Mouse (Mus musculus): ENCODE results near the gene Ddo. TPM values are rescaled to one million over a fixed set of nuclear protein-coding genes. Genes with fewer than 3 reads are reported as not detected.
A peak's percentile ranks its signal among the peaks of the same experiment; 100 is the strongest.

Ddo gene
- polyA plus RNA-seq, 1 experiment from 2014 or later = 2.8 TPM

GRCm38 (mm10) chr10:40687407-40687806, 57.6 kb downstream of the Ddo start:
- Histone ChIP-seq H3K4me3 (no peak overlapping the region), H3K4me1 (peaks cover 4% of the 10 kb centered on the region; the same call in 1 of the 2 replicates), H3K36me3 (no peaks in the 10 kb centered on the region), H3K9me3 (no peaks in the 10 kb centered on the region), H3K4me2 (no peak overlapping the region), H3K27me3 (no peaks in the 10 kb centered on the region), H3K27ac (no peak overlapping the region), H3K9ac (no peak overlapping the region)
- no peak for ATAC-seq (ENCODE audit: borderline replicate concordance, extremely low read depth, low FRiP score, low TSS enrichment)
- WGBS = 62% methylated on average over 2 of the region's 2 CpGs

- no peaks in the 10 kb centered on the region for H3K9me3 ChIP-seq
- no peak overlapping the region for H3K27ac ChIP-seq
- no peak for ATAC-seq (ENCODE audit: borderline replicate concordance, extremely low read depth, low FRiP score, low TSS enrichment)
- H3K4me2 ChIP-seq = no peak overlapping the region
- H3K4me1 ChIP-seq = peaks cover 4% of the 10 kb centered on the region; the same call in 1 of the 2 replicates
- no peaks in the 10 kb centered on the region for H3K27me3 ChIP-seq
- H3K4me3 ChIP-seq = no peak overlapping the region
- WGBS = 68% methylated on average over 6 of the region's 6 CpGs
- H3K9ac ChIP-seq = no peak overlapping the region
- no peaks in the 10 kb centered on the region for H3K36me3 ChIP-seq
Observed at GRCm38 (mm10) chr10:40688266-40688665, 58.5 kb downstream of the Ddo start.

- Histone ChIP-seq H3K4me3 (no peak overlapping the region), H3K36me3 (no peaks in the 10 kb centered on the region), H3K9ac (no peak overlapping the region), H3K27me3 (no peaks in the 10 kb centered on the region), H3K27ac (no peak overlapping the region), H3K4me2 (no peak overlapping the region), H3K4me1 (peaks cover 2% of the 10 kb centered on the region; the same call in 1 of the 2 replicates), H3K9me3 (no peaks in the 10 kb centered on the region)
- 39% methylated on average over 1 of the region's 1 CpGs for WGBS
- no peak for ATAC-seq (ENCODE audit: borderline replicate concordance, extremely low read depth, low FRiP score, low TSS enrichment)
Observed at GRCm38 (mm10) chr10:40688873-40689272, 59.1 kb downstream of the Ddo start.

- ATAC-seq (ENCODE audit: borderline replicate concordance, extremely low read depth, low FRiP score, low TSS enrichment) = no peak
- peaks cover 4% of the 10 kb centered on the region for H3K4me1 ChIP-seq
- H3K36me3 ChIP-seq = no peaks in the 10 kb centered on the region
- no peak overlapping the region for H3K4me3 ChIP-seq
- no peak overlapping the region for H3K9ac ChIP-seq
- H3K27ac ChIP-seq = no peak overlapping the region
- H3K9me3 ChIP-seq = no peaks in the 10 kb centered on the region
- WGBS = 66% methylated on average over 4 of the region's 4 CpGs
- no peak overlapping the region for H3K4me2 ChIP-seq
- no peaks in the 10 kb centered on the region for H3K27me3 ChIP-seq
Observed at GRCm38 (mm10) chr10:40698652-40699051, 68.8 kb downstream of the Ddo start.

GRCm38 (mm10) chr10:40711127-40711526, 81.3 kb downstream of the Ddo start:
- Histone ChIP-seq H3K27me3 (no peaks in the 10 kb centered on the region), H3K27ac (no peak overlapping the region), H3K9ac (no peak overlapping the region), H3K9me3 (no peaks in the 10 kb centered on the region), H3K36me3 (no peaks in the 10 kb centered on the region), H3K4me3 (no peak overlapping the region), H3K4me2 (no peak overlapping the region), H3K4me1 (peaks cover 18% of the 10 kb centered on the region; the same call in 1 of the 2 replicates)
- 64% methylated on average over 7 of the region's 7 CpGs for WGBS
- ATAC-seq (ENCODE audit: borderline replicate concordance, extremely low read depth, low FRiP score, low TSS enrichment) = no peak

- H3K9me3 ChIP-seq = no peaks in the 10 kb centered on the region
- H3K36me3 ChIP-seq = no peaks in the 10 kb centered on the region
- no peak overlapping the region for H3K9ac ChIP-seq
- no peak overlapping the region for H3K4me3 ChIP-seq
- no peaks in the 10 kb centered on the region for H3K27me3 ChIP-seq
- peak; percentile 79 for ATAC-seq (ENCODE audit: borderline replicate concordance, extremely low read depth, low FRiP score, low TSS enrichment)
- 27% methylated on average over 9 of the region's 9 CpGs for WGBS
- H3K27ac ChIP-seq = no peak overlapping the region
- H3K4me2 ChIP-seq = peak overlapping the region; percentile 22; the same call in 1 of the 2 replicates
- peaks cover 18% of the 10 kb centered on the region; the same call in 1 of the 2 replicates for H3K4me1 ChIP-seq
Observed at GRCm38 (mm10) chr10:40713018-40713608, 83.3 kb downstream of the Ddo start.

- H3K36me3 ChIP-seq = no peaks in the 10 kb centered on the region
- H3K4me1 ChIP-seq = peaks cover 18% of the 10 kb centered on the region; the same call in 1 of the 2 replicates
- H3K9ac ChIP-seq = no peak overlapping the region
- ATAC-seq (ENCODE audit: borderline replicate concordance, extremely low read depth, low FRiP score, low TSS enrichment) = no peak
- H3K4me2 ChIP-seq = no peak overlapping the region
- no peak overlapping the region for H3K4me3 ChIP-seq
- no peaks in the 10 kb centered on the region for H3K9me3 ChIP-seq
- H3K27ac ChIP-seq = no peak overlapping the region
- no peaks in the 10 kb centered on the region for H3K27me3 ChIP-seq
- WGBS = 74% methylated on average over 9 of the region's 9 CpGs
Observed at GRCm38 (mm10) chr10:40713829-40714228, 84.0 kb downstream of the Ddo start.

GRCm38 (mm10) chr10:40715151-40715550, 85.3 kb downstream of the Ddo start:
- H3K27ac ChIP-seq = no peak overlapping the region
- no peaks in the 10 kb centered on the region for H3K27me3 ChIP-seq
- ATAC-seq (ENCODE audit: borderline replicate concordance, extremely low read depth, low FRiP score, low TSS enrichment) = no peak
- H3K4me2 ChIP-seq = no peak overlapping the region
- peaks cover 15% of the 10 kb centered on the region; the same call in 1 of the 2 replicates for H3K4me1 ChIP-seq
- 75% methylated on average over 4 of the region's 4 CpGs for WGBS
- H3K4me3 ChIP-seq = no peak overlapping the region
- H3K36me3 ChIP-seq = no peaks in the 10 kb centered on the region
- H3K9ac ChIP-seq = no peak overlapping the region
- no peaks in the 10 kb centered on the region for H3K9me3 ChIP-seq

GRCm38 (mm10) chr10:40716296-40716695, 86.5 kb downstream of the Ddo start:
- Histone ChIP-seq H3K4me2 (no peak overlapping the region), H3K9me3 (no peaks in the 10 kb centered on the region), H3K27me3 (no peaks in the 10 kb centered on the region), H3K27ac (no peak overlapping the region), H3K9ac (no peak overlapping the region), H3K4me3 (no peak overlapping the region), H3K4me1 (peaks cover 14% of the 10 kb centered on the region; the same call in 1 of the 2 replicates), H3K36me3 (no peaks in the 10 kb centered on the region)
- no peak for ATAC-seq (ENCODE audit: borderline replicate concordance, extremely low read depth, low FRiP score, low TSS enrichment)
- 38% methylated on average over 8 of the region's 8 CpGs for WGBS

GRCm38 (mm10) chr10:40716713-40717112, 86.9 kb downstream of the Ddo start:
- ATAC-seq (ENCODE audit: borderline replicate concordance, extremely low read depth, low FRiP score, low TSS enrichment) = no peak
- no peak overlapping the region for H3K4me3 ChIP-seq
- no peak overlapping the region for H3K27ac ChIP-seq
- H3K9ac ChIP-seq = no peak overlapping the region
- no peaks in the 10 kb centered on the region for H3K9me3 ChIP-seq
- H3K4me2 ChIP-seq = no peak overlapping the region
- H3K27me3 ChIP-seq = no peaks in the 10 kb centered on the region
- WGBS = 56% methylated on average over 3 of the region's 3 CpGs
- H3K36me3 ChIP-seq = no peaks in the 10 kb centered on the region
- H3K4me1 ChIP-seq = peaks cover 14% of the 10 kb centered on the region; the same call in 1 of the 2 replicates

- ATAC-seq (ENCODE audit: borderline replicate concordance, extremely low read depth, low FRiP score, low TSS enrichment) = no peak
- H3K4me1 ChIP-seq = peaks cover 8% of the 10 kb centered on the region; the same call in 1 of the 2 replicates
- H3K4me2 ChIP-seq = no peak overlapping the region
- H3K4me3 ChIP-seq = no peak overlapping the region
- no peak overlapping the region for H3K27ac ChIP-seq
- H3K9ac ChIP-seq = no peak overlapping the region
- H3K27me3 ChIP-seq = no peaks in the 10 kb centered on the region
- no peaks in the 10 kb centered on the region for H3K36me3 ChIP-seq
- WGBS = 95% methylated on average over 13 of the region's 13 CpGs
- no peaks in the 10 kb centered on the region for H3K9me3 ChIP-seq
Observed at GRCm38 (mm10) chr10:40718362-40718761, 88.6 kb downstream of the Ddo start.

GRCm38 (mm10) chr10:40719062-40719461, 89.3 kb downstream of the Ddo start:
- H3K4me2 ChIP-seq = no peak overlapping the region
- WGBS = 43% methylated on average over 6 of the region's 6 CpGs
- H3K36me3 ChIP-seq = no peaks in the 10 kb centered on the region
- H3K4me3 ChIP-seq = no peak overlapping the region
- no peak for ATAC-seq (ENCODE audit: borderline replicate concordance, extremely low read depth, low FRiP score, low TSS enrichment)
- H3K27ac ChIP-seq = no peak overlapping the region
- H3K9ac ChIP-seq = no peak overlapping the region
- no peaks in the 10 kb centered on the region for H3K27me3 ChIP-seq
- 0 out of 2 replicates have a peak, but pooled peaks cover 5% of the 10 kb centered on the region for H3K4me1 ChIP-seq
- H3K9me3 ChIP-seq = no peaks in the 10 kb centered on the region

Measured in lung, embryonic 15.5 days (tissue).